Mouse (Mus musculus) liver, postnatal 0 days (tissue): ENCODE data around the gene Hist1h2bj.

ENCODE experiments used
- CTCF ChIP-seq: sonication (generic); IDR thresholded peaks from 2 replicates; pipeline ENCODE4 v1.5.1; 2016; ENCODE audit warnings: antibody characterized with exemption, low read depth
- EP300 ChIP-seq: IDR thresholded peaks from 2 replicates; pipeline ENCODE4 v1.6.1; 2016; ENCODE audit warnings: antibody characterized with exemption, low read depth, mild to moderate bottlenecking

GRCm38 (mm10) chr13:22015479-22016450 is 27.2 kb upstream of the Hist1h2bj start:
- TF ChIP-seq CTCF = 0 out of 2 replicates have a peak, but pooled peaks have one; percentile 15
- TF ChIP-seq EP300 = no peak
